Mouse (Mus musculus) CD8-positive naive resting alpha-beta T cell, adult 57 days (primary cell): ENCODE data around the gene Megf6. TPM values are rescaled to one million over a fixed set of nuclear protein-coding genes. Genes with fewer than 3 reads are reported as not detected.

Experiments
- total RNA-seq: library from RNA; stranded (reverse); gene quantifications from one replicate; pipeline ENCODE4 v1.2.4, GENCODE M21; 2023

Gene Megf6
- not detected for total RNA-seq

DNA sequence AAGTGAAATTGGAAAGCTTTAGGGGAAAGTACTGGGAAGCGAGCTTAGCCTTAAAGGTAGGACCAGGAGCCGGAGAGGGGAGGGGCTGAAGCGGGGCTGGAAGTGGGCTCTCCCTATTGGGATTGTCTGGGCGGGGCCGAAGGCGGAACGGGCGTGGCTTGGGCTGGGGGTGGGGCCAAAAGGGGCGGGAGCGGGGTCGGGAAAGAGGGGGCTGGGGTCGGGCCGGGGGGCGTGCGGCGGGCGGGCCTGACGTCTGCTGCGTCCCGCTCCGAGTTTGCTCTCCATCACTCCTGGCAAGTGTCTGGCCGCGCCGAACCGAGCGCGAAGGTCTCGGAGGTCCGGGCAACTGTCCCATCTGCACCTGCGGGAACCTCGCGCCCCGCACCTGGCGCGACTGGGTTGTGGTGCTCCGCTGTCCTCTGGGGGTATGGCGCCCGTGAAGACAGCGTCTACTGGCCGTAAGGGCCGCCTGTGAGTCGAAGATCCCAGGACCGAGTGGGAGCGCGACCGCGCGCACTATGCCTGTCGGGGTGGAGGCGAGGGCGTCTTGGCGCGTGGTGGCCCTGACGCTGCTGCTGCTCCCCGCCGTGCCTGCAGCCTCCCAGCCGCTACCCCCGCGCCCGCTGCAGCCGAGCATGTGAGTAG is at the start of gene Megf6:
Megf6 (plus strand) TSS at position 225 of the 645 bp plus-strand sequence.

DNA sequence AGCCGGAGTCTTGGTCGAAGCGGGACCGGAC is 30.5 kb upstream of the Megf6 start, which contains the start of gene Trp73:
Trp73 (minus strand) TSS at position 27 of the 31 bp plus-strand sequence.

DNA sequence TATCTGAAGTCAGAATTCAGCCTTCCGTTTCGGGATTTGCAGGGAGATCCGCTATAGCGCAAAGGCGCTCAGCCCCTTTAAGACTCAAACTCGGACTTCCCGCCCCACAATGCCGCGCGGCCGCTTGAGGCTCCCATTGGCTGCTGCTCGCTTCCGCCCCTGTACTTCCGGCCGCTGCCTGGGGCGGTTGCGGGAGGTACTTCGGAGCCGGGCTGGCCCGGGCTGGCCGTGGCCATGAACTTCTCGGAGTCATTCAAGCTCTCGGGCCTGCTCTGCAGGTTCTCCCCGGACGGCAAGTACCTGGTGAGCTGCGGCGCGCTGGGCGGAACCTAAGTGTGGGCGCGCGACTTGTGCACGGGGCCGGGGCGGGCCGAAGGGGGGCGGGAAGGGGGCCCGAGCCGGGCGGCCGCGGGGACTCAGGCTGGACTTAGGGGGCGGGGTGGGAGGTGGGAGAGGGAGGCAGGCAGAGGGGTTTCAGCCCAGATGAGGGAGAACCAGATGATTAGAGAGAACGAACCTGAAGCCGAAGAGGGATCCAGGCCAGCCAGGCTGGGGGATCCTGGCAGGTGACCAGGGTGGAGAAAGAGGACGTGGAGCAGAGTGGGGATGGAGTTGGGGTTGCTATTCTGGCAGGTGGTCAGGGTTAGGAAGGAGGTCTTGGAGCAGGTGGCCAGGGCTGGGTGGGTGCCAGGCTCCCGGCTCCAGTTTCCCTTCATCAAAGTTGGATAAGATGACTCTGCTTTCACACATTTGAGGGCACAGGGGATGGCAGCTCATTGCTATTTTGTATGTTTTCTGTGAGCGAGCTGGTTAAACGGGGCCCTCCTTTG is 28.1 kb upstream of the Megf6 start, which contains the start of gene Wrap73:
Wrap73 (plus strand) TSS at position 162 of the 830 bp plus-strand sequence.

DNA sequence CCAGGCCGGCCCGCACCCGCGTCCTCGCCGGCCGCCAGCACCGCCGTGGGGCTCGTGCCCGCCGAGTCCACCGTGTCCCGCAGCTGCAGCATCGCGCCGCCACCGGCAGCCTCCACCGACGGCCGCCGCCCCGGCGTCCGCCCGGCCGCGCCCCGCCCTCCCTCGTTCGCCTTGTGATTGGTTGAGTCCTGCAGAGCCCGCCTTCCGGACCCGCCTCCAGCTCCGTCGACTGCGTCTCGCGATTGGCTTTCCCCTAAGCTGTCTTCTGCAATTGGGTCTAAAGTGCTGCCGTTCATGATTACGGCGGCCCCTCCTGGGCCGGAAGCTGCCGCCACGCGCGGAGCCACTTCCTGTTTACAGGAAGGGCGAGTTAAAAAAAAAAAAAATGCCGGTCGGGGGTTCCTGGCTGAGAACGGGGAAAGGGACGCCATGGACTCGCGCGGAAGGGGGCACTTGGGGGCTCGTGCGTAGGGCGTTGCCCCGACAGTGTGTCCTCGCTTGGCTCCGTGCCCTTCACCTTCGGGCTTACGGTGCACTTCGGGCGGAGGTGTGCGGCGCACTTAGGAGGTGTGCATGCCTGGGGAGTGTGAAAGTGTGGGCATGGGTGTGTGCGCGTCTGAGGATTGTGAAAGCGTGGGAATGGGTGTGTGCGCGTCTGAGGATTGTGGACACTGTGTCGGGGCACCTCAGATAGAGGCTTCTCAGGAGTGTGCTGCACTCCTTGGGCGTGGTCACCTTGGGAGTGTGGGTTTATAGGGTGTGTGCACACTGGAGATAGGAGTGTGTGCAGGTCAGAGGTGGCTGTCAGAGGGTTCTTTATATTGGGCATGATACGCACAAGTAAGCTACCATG is 9.8 kb upstream of the Megf6 start, which contains the start of gene Tprgl:
Tprgl (minus strand) TSS at position 129 of the 853 bp plus-strand sequence.

DNA sequence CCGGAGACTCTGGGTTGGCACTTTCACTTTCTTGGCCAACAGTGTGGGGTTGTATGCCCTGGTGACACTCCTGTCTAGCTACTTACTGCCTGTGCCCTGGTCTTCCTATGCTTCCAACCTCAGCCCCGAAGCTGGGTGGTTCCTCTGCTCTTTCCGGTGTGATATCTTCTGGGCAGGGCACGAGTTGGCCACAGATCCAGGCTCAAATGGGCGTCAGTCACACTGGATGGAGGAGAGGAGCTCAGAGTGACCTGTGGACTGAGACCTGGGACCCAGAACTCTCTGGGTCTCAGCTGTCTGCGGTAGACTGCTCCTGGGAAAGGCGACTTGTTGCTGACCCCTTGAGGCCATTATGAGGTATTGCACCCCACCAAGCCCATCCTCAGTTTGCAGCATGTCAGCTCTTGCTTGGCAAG is 130.9 kb downstream of the Megf6 start, which contains the start of gene Arhgef16:
Arhgef16 (minus strand) TSS at position 211 of the 416 bp plus-strand sequence.

Other genes starting within 250 kb of the Megf6 start
- 18.5 TPM for gene A430005L14Rik, start 213.5 kb upstream of the Megf6 start, total RNA-seq
- 27.2 TPM for gene Dffb, start 195.6 kb upstream of the Megf6 start, total RNA-seq
- 14.0 TPM for gene Cep104, start 195.5 kb upstream of the Megf6 start, total RNA-seq
- 64.3 TPM for gene Lrrc47, start 159.0 kb upstream of the Megf6 start, total RNA-seq
- gene Smim1, start 144.5 kb upstream of the Megf6 start, total RNA-seq, result not detected
- gene Ccdc27, start 128.1 kb upstream of the Megf6 start, total RNA-seq, result not detected
- not detected for gene Trp73, start 30.5 kb upstream of the Megf6 start, total RNA-seq
- gene Wrap73, start 28.4 kb upstream of the Megf6 start, total RNA-seq, result 19.9 TPM
- gene Tprgl, start 10.1 kb upstream of the Megf6 start, total RNA-seq, result 162 TPM
- gene Arhgef16, start 130.9 kb downstream of the Megf6 start, total RNA-seq, result not detected
- not detected for gene B230104I21Rik, start 165.4 kb downstream of the Megf6 start, total RNA-seq